Mouse (Mus musculus) kidney, postnatal 25 days (tissue): ENCODE results near the gene P2rx7.

Experiments used
- DNase-seq, 2 experiments: peaks; one replicate each; pipeline ENCODE4 v3.0.0; 2021; ENCODE audit warnings: mixed read lengths in 2 of 2

The P2rx7 gene

GRCm38 (mm10) chr5:122733881-122734280, 90.2 kb downstream of the P2rx7 start:
- no peak for DNase-seq

- DNase-seq, result no peak
Measured at GRCm38 (mm10) chr5:122735853-122736252, 92.1 kb downstream of the P2rx7 start.

GRCm38 (mm10) chr5:122736761-122737160, 93.0 kb downstream of the P2rx7 start:
- DNase-seq, result no peak
